Mouse (Mus musculus) monocyte, adult 2 months (primary cell): ENCODE measurements around the gene Skap2.
A peak's percentile ranks its signal among the peaks of the same experiment; 100 is the strongest.

Experiments used
- DNase-seq, 2 experiments: peaks; one replicate each; pipeline ENCODE4 v3.0.0; 2022; ENCODE audit warnings: low spot score in 2 of 2, low read depth in 1 of 2

The Skap2 gene

GRCm38 (mm10) chr6:52012409-52013244, at the start of gene Skap2:
Gene Skap2, minus strand, starts transcription at chr6:52012549.
- DNase-seq: peak; percentile 98 to 100

GRCm38 (mm10) chr6:52058899-52059448, 46.6 kb upstream of the Skap2 start:
- no peak for DNase-seq

- no peak for DNase-seq
Observed at GRCm38 (mm10) chr6:52058120-52058519, 45.8 kb upstream of the Skap2 start.

- DNase-seq: no peak
Observed at GRCm38 (mm10) chr6:52053567-52054561, 41.5 kb upstream of the Skap2 start.

- no peak for DNase-seq
Observed at GRCm38 (mm10) chr6:52050062-52050461, 37.7 kb upstream of the Skap2 start.

- DNase-seq: no peak
Observed at GRCm38 (mm10) chr6:52045517-52045916, 33.2 kb upstream of the Skap2 start.

- peak in 1 of 2 experiments; percentile 10 for DNase-seq
Observed at GRCm38 (mm10) chr6:52036077-52036476, 23.7 kb upstream of the Skap2 start.

- no peak for DNase-seq
Observed at GRCm38 (mm10) chr6:52031181-52031580, 18.8 kb upstream of the Skap2 start.

- no peak for DNase-seq
Observed at GRCm38 (mm10) chr6:52028131-52028530, 15.8 kb upstream of the Skap2 start.

- DNase-seq: no peak
Observed at GRCm38 (mm10) chr6:52027181-52027580, 14.8 kb upstream of the Skap2 start.

GRCm38 (mm10) chr6:52026281-52026680, 13.9 kb upstream of the Skap2 start:
- no peak for DNase-seq

GRCm38 (mm10) chr6:52024730-52025129, 12.4 kb upstream of the Skap2 start:
- DNase-seq: no peak

GRCm38 (mm10) chr6:52022363-52022762, 10.0 kb upstream of the Skap2 start:
- DNase-seq: no peak

- DNase-seq: no peak
Observed at GRCm38 (mm10) chr6:52020276-52020675, 7.9 kb upstream of the Skap2 start.

- no peak for DNase-seq
Observed at GRCm38 (mm10) chr6:52013245-52013945, 1.0 kb upstream of the Skap2 start.

GRCm38 (mm10) chr6:52011559-52012408, 565 bp downstream of the Skap2 start:
- peak; percentile 43 to 60 for DNase-seq

GRCm38 (mm10) chr6:52009385-52009784, 3.0 kb downstream of the Skap2 start:
- no peak for DNase-seq

GRCm38 (mm10) chr6:52008757-52009156, 3.6 kb downstream of the Skap2 start:
- DNase-seq: no peak

GRCm38 (mm10) chr6:52006649-52007218, 5.6 kb downstream of the Skap2 start:
- DNase-seq: no peak
